Mouse (Mus musculus) cerebellum, adult 11 months (tissue): ENCODE data around the gene Hapln4.

Experiments
- DNase-seq: peaks from one replicate; pipeline ENCODE4 v3.0.0; 2022

Gene Hapln4

DNA sequence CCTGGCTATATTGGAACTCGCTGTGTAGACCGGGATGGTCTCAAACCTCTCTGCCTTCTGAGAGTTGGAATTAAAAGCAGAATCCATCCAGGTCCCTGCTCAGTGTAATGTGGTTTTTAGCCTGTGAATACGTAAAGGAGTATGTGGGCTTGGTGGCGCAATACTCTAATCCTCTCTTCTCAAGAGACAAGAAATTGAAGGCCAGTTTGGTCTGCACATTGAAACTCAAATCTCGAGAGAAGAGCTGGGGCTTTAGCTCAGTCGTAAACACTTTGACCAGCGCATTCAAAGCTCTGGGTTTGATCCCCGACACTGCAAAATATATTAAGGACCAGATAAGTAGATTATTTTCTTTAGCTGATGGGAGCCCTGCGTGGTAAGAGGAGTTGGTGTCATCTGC lies 56.7 kb downstream of the Hapln4 start:
- DNase-seq = no peak
